Mouse (Mus musculus) heart, adult 2 months (tissue): ENCODE results near the gene Akap3.

Experiments
- CTCF ChIP-seq: fragments of 200-600 bp; IDR thresholded peaks from 2 replicates; pipeline ENCODE4 v1.8.1; 2022; ENCODE audit warnings: antibody characterized with exemption, mild to moderate bottlenecking, moderate library complexity
- EP300 ChIP-seq: fragments of 200-500 bp; IDR thresholded peaks from 2 replicates; pipeline ENCODE4 v1.6.1; 2011; ENCODE audit warnings: low read depth, low read length, control low read depth; ENCODE audit not compliant: insufficient read depth

GRCm38 (mm10) chr6:126907876-126908275, 55.0 kb downstream of the Akap3 start:
- TF ChIP-seq CTCF (no peak), EP300 (no peak)
